Mouse (Mus musculus) olfactory bulb, adult 2 months (tissue): ENCODE measurements around the gene Gapdh.
"Not testable (repeated sequence)": the region's sequence is repeated elsewhere in the genome, so short reads cannot be mapped to it uniquely, and the experiment has no call there.

Experiments used
- CTCF ChIP-seq: fragments of 200-500 bp; IDR thresholded peaks from 2 replicates; pipeline ENCODE4 v1.5.1; 2012; ENCODE audit warnings: low read depth, mild to moderate bottlenecking, low read length, moderate library complexity; ENCODE audit not compliant: insufficient read depth
- POLR2A ChIP-seq: fragments of 200-500 bp; IDR thresholded peaks from 2 replicates; pipeline ENCODE4 v1.6.1; 2012; ENCODE audit warnings: mild to moderate bottlenecking, low read depth, low read length, moderate library complexity; ENCODE audit not compliant: insufficient read depth

DNA sequence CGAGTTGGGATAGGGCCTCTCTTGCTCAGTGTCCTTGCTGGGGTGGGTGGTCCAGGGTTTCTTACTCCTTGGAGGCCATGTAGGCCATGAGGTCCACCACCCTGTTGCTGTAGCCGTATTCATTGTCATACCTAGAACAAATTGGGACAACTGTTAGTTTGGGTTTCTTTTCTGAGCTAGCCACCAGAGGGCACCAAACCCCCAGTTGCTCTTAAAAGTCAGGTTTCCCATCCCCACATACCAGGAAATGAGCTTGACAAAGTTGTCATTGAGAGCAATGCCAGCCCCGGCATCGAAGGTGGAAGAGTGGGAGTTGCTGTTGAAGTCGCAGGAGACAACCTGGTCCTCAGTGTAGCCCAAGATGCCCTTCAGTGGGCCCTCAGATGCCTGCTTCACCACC is 4.3 kb downstream of the Gapdh start:
- not testable (repeated sequence) for TF ChIP-seq CTCF, POLR2A
